Mouse (Mus musculus): ENCODE results near the gene Zfp963. TPM values are rescaled to one million over a fixed set of nuclear protein-coding genes. Genes with fewer than 3 reads are reported as not detected.
A peak's percentile ranks its signal among the peaks of the same experiment; 100 is the strongest.
"Not testable (repeated sequence)": the region's sequence is repeated elsewhere in the genome, so short reads cannot be mapped to it uniquely, and the experiment has no call there.

Gene Zfp963
- polyA plus RNA-seq, 3 experiments from 2014 or later, result 3.8 to 8.4 (median 7.1) TPM

GRCm38 (mm10) chr8:69735495-69735894 lies 14.3 kb downstream of the Zfp963 start:
- no peak for ATAC-seq

- ATAC-seq, result no peak
These were observed 32.6 kb downstream of the Zfp963 start for GRCm38 (mm10) chr8:69717232-69717580.

GRCm38 (mm10) chr8:69716403-69717231 lies 33.2 kb downstream of the Zfp963 start:
- ATAC-seq, result peak; percentile 95

GRCm38 (mm10) chr8:69715366-69715765 lies 34.4 kb downstream of the Zfp963 start:
- ATAC-seq, result no peak

- no peak for ATAC-seq
These were observed 36.3 kb downstream of the Zfp963 start for GRCm38 (mm10) chr8:69713516-69713915.

- ATAC-seq, result not testable (repeated sequence)
These were observed 39.1 kb downstream of the Zfp963 start, which contains the start of gene Zfp869 for GRCm38 (mm10) chr8:69710624-69711023. Zfp869 (minus strand) TSS chr8:69710724.

- ATAC-seq, result no peak
These were observed 48.0 kb downstream of the Zfp963 start for GRCm38 (mm10) chr8:69701810-69702209.

Other genes with a start within 250 kb of the Zfp963 start
- not detected for gene Gm7697, start 227.0 kb downstream of the Zfp963 start, polyA plus RNA-seq (2017; shearing (Covaris generic))
- gene Zfp868, start 124.4 kb downstream of the Zfp963 start, polyA plus RNA-seq (2017; shearing (Covaris generic)), result 10 to 100 TPM; 32.3 to 43.1 (median 39.1) TPM
- under 1 TPM; 0.23 to 0.52 (median 0.25) TPM for gene Zfp964, start 95.5 kb downstream of the Zfp963 start, polyA plus RNA-seq (2017; shearing (Covaris generic))
- gene Zfp869, start 39.2 kb downstream of the Zfp963 start, polyA plus RNA-seq (2017; shearing (Covaris generic)), result 10 to 100 TPM; 36.0 to 57.8 (median 52.2) TPM
- 1 to 10 TPM in 2 of 3 experiments, under 1 TPM in 1; 0.96 to 2.6 (median 1.4) TPM for gene Gm20422, start 24.9 kb upstream of the Zfp963 start, polyA plus RNA-seq (2017; shearing (Covaris generic))
- 10 to 100 TPM; 19.0 to 20.5 (median 20.0) TPM for gene Atp13a1, start 41.2 kb upstream of the Zfp963 start, polyA plus RNA-seq (2017; shearing (Covaris generic))
- gene Zfp866, start 41.2 kb upstream of the Zfp963 start, polyA plus RNA-seq (2017; shearing (Covaris generic)), result 10 to 100 TPM; 14.0 to 22.5 (median 16.0) TPM
- 100 to 1,000 TPM in 1 of 3 experiments, 10 to 100 TPM in 2; 53.2 to 105 (median 79.3) TPM for gene Gmip, start 58.7 kb upstream of the Zfp963 start, polyA plus RNA-seq (2017; shearing (Covaris generic))
- gene Lpar2, start 72.5 kb upstream of the Zfp963 start, polyA plus RNA-seq (2017; shearing (Covaris generic)), result under 1 TPM; 0.18 to 0.77 (median 0.51) TPM
- 10 to 100 TPM in 2 of 3 experiments, 1 to 10 TPM in 1; 7.5 to 20.8 (median 18.4) TPM for gene Pbx4, start 82.5 kb upstream of the Zfp963 start, polyA plus RNA-seq (2017; shearing (Covaris generic))
- not detected for gene Cilp2, start 137.7 kb upstream of the Zfp963 start, polyA plus RNA-seq (2017; shearing (Covaris generic))
- 1 to 10 TPM in 1 of 3 experiments, under 1 TPM in 1, not detected in 1; 0.35 to 1.2 TPM for gene Tssk6, start 152.2 kb upstream of the Zfp963 start, polyA plus RNA-seq (2017; shearing (Covaris generic))
- 100 to 1,000 TPM; 194 to 284 (median 245) TPM for gene Ndufa13, start 152.6 kb upstream of the Zfp963 start, polyA plus RNA-seq (2017; shearing (Covaris generic))
- gene Yjefn3, start 152.7 kb upstream of the Zfp963 start, polyA plus RNA-seq (2017; shearing (Covaris generic)), result 1 to 10 TPM in 1 of 3 experiments, under 1 TPM in 1, not detected in 1; 0.56 to 1.1 TPM
- 10 to 100 TPM; 20.1 to 29.0 (median 23.2) TPM for gene Gatad2a, start 246.4 kb upstream of the Zfp963 start, polyA plus RNA-seq (2017; shearing (Covaris generic))